Mouse (Mus musculus) ES-E14 (cell line): ENCODE measurements around the gene Cpt1c. TPM values are rescaled to one million over a fixed set of nuclear protein-coding genes. Genes with fewer than 3 reads are reported as not detected.

Experiments used
- DNase-seq: peaks from one replicate; pipeline ENCODE4 v3.0.0-alpha.2; 2013; ENCODE audit warnings: low read depth, low spot score
- H3K27ac ChIP-seq: 2 replicates; pipeline ENCODE4 v1.5.1; 2012; ENCODE audit warnings: low read depth, mild to moderate bottlenecking, low read length, moderate library complexity, mixed read lengths; ENCODE audit not compliant: poor library complexity, insufficient read depth, severe bottlenecking
- H3K36me3 ChIP-seq: 2 replicates; pipeline ENCODE4 v1.6.1; 2012; ENCODE audit warnings: mild to moderate bottlenecking, low read length, moderate library complexity, mixed read lengths; ENCODE audit not compliant: control insufficient read depth, poor library complexity, insufficient read depth, severe bottlenecking
- H3K4me1 ChIP-seq, 2 experiments: fragments of 150-350 bp in 1 of 2; sonication (generic) in 1 of 2; 2 replicates each; pipeline ENCODE4 v1.6.1; 2012; ENCODE audit warnings: low read length in 2 of 2, mild to moderate bottlenecking in 1 of 2, mixed read lengths in 1 of 2; ENCODE audit not compliant: control insufficient read depth in 2 of 2, insufficient read depth in 2 of 2, poor library complexity in 1 of 2
- H3K4me3 ChIP-seq, 2 experiments: fragments of 150-350 bp in 1 of 2; sonication (generic) in 1 of 2; 2 replicates each; pipeline ENCODE4 v1.5.1; 2012; ENCODE audit warnings: low read length in 2 of 2, low read depth in 1 of 2, mild to moderate bottlenecking in 1 of 2, mixed read lengths in 1 of 2; ENCODE audit not compliant: insufficient read depth in 1 of 2, poor library complexity in 1 of 2, severe bottlenecking in 1 of 2
- H3K9ac ChIP-seq: 2 replicates; pipeline ENCODE4 v1.6.1; 2012; ENCODE audit warnings: low read depth, mild to moderate bottlenecking, low read length, mixed read lengths; ENCODE audit not compliant: poor library complexity, insufficient read depth, severe bottlenecking
- H3K9me3 ChIP-seq: fragments of 150-350 bp; sonication (generic); 2 replicates; pipeline ENCODE4 v1.6.1; 2012; ENCODE audit warnings: low read depth, mild to moderate bottlenecking, low read length; ENCODE audit not compliant: control insufficient read depth, insufficient read depth
- CHD2 ChIP-seq: IDR thresholded peaks from 2 replicates; pipeline ENCODE4 v1.6.1; 2014; ENCODE audit warnings: mild to moderate bottlenecking, low read depth, low read length, inconsistent platforms
- HCFC1 ChIP-seq: IDR thresholded peaks from 2 replicates; pipeline ENCODE4 v1.6.1; 2012; ENCODE audit warnings: low read length, inconsistent platforms, borderline replicate concordance; ENCODE audit not compliant: insufficient read depth
- MAFK ChIP-seq: IDR thresholded peaks from 2 replicates; pipeline ENCODE4 v1.6.1; 2014; ENCODE audit warnings: mild to moderate bottlenecking, low read depth, low read length, inconsistent platforms; ENCODE audit not compliant: insufficient read depth
- ZC3H11A ChIP-seq: IDR thresholded peaks from 2 replicates; pipeline ENCODE4 v1.6.1; 2012; ENCODE audit warnings: low read depth, mild to moderate bottlenecking, inconsistent platforms, low read length, borderline replicate concordance
- ZNF384 ChIP-seq: IDR thresholded peaks from 2 replicates; pipeline ENCODE4 v1.6.1; 2012; ENCODE audit warnings: low read depth, low read length, inconsistent platforms
- in situ Hi-C, 2 experiments: fragments of 600-800 bp; cut with MboI; formaldehyde crosslinking; loops; one replicate each; pipeline ENCODE4 v1.15.1; 2025; ENCODE audit warnings: low sequenced_read_pairs in 2 of 2, inconsistent platforms in 1 of 2; ENCODE audit not compliant: unreplicated experiment in 2 of 2
- total RNA-seq: library from RNA; depleted of rRNA; stranded (reverse); fragments of 300-350 nt; gene quantifications from 2 replicates; pipeline ENCODE4 v1.2.3, GENCODE M21; 2012

Gene Cpt1c
- total RNA-seq, 1 experiment = 60.3 TPM

- Histone ChIP-seq H3K9ac (peak overlapping the region; percentile 79), H3K36me3 (peaks cover 27% of the 10 kb centered on the region), H3K27ac (peak overlapping the region; percentile 62; the same call in 1 of the 2 replicates), H3K4me1 (peaks cover 0 to 20% of the 10 kb centered on the region in 2 experiments; a peak in 2 of 4 replicates), H3K4me3 (peak overlapping the region; percentile 28 to 70), H3K9me3 (no peaks in the 10 kb centered on the region)
- in situ Hi-C loops = no loop called here
- no peak for TF ChIP-seq HCFC1
- no peak for TF ChIP-seq MAFK
- no peak for TF ChIP-seq ZNF384
- TF ChIP-seq ZC3H11A = no peak
- TF ChIP-seq CHD2 = no peak
- DNase-seq = no peak
Measured at GRCm38 (mm10) chr7:44973415-44974130, 1.1 kb downstream of the Cpt1c start.

GRCm38 (mm10) chr7:44971142-44971541, 3.5 kb downstream of the Cpt1c start:
- no peak overlapping the region for H3K27ac ChIP-seq
- in situ Hi-C loops = no loop called here
- no peak overlapping the region for H3K9ac ChIP-seq
- peaks cover 0 to 14% of the 10 kb centered on the region in 2 experiments; a peak in 1 of 4 replicates for H3K4me1 ChIP-seq
- TF ChIP-seq CHD2 = no peak
- TF ChIP-seq ZNF384 = no peak
- no peak for TF ChIP-seq MAFK
- no peak for TF ChIP-seq ZC3H11A
- no peak for TF ChIP-seq HCFC1
- no peaks in the 10 kb centered on the region for H3K9me3 ChIP-seq
- H3K36me3 ChIP-seq = peaks cover 13% of the 10 kb centered on the region
- no peak overlapping the region for H3K4me3 ChIP-seq
- DNase-seq = no peak

- Histone ChIP-seq H3K9ac (peak overlapping the region; percentile 77), H3K4me1 (peaks cover 0 to 14% of the 10 kb centered on the region in 2 experiments; a peak in 1 of 4 replicates), H3K4me3 (peak overlapping the region; percentile 82 to 85), H3K9me3 (no peaks in the 10 kb centered on the region), H3K27ac (peak overlapping the region; percentile 72), H3K36me3 (peaks cover 16% of the 10 kb centered on the region; the same call in 1 of the 2 replicates)
- DNase-seq = peak; percentile 90
- in situ Hi-C loops = no loop called here
- TF ChIP-seq CHD2 = peak; percentile 80; the same call in 1 of the 2 replicates
- no peak for TF ChIP-seq ZNF384
Measured at GRCm38 (mm10) chr7:44970231-44970691, 4.4 kb downstream of the Cpt1c start.

GRCm38 (mm10) chr7:44966638-44967037, 8.0 kb downstream of the Cpt1c start:
- Histone ChIP-seq H3K4me3 (peak overlapping the region; percentile 25 to 40; a peak in 3 of 4 replicates), H3K4me1 (peaks cover 2 to 6% of the 10 kb centered on the region in 2 experiments; a peak in 2 of 4 replicates), H3K9me3 (no peaks in the 10 kb centered on the region), H3K9ac (peak overlapping the region; percentile 28; the same call in 1 of the 2 replicates), H3K36me3 (peaks cover 31% of the 10 kb centered on the region), H3K27ac (no peak overlapping the region)
- in situ Hi-C loops = no loop called here
- no peak for DNase-seq
- TF ChIP-seq ZNF384 (no peak), CHD2 (no peak), HCFC1 (no peak), ZC3H11A (no peak), MAFK (no peak)
